ENCODE assay signal across 20 mouse cellular contexts in the genomic region with DNA sequence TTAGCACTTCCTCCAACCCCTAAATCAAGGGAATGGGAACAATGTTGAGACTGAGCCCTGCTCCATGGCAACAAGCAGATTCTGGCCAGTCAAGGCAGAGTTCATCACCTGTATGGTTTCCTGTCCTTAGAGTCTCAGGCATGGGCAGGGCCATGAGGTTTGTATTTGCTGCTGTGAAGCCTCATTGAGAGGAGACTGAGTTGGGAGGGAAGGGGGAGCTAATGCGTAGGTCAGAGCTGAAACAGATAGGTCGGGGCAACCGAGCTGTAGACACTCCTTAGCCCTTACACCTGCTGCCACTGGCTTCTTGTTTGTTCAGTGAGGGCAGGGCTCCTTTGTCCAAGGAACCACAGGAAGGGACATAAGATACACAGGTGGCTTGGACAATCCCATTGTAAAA. TPM values are rescaled to one million over a fixed set of nuclear protein-coding genes. Genes with fewer than 3 reads are reported as not detected.
A peak's percentile ranks its signal among the peaks of the same experiment; 100 is the strongest.
DNase-seq lines count a peak whose midpoint lies in the region; TF ChIP-seq lines count a peak whose summit lies in the region.
"Had no signal": no experiment of that assay in that cellular context is flagged by ENCODE, and none has a peak within 500 bp of the region (broad histone marks: within the 10 kb centered on the region; RNA-seq: fewer than 3 reads in every experiment).

No protein-coding gene starts in this region.

- DNase-seq in cerebellum, adult 2 months: no peak
- DNase-seq in cerebellum, postnatal 36 days: no peak
- DNase-seq in ES-CJ7 (ENCODE audit: low read depth, low spot score) (peak; percentile 62), R1 (ENCODE audit: low read depth, low spot score) (peak; percentile 78), ZHBTc4 (ENCODE audit: low read depth, low spot score) (peak; percentile 51)
- no peak for DNase-seq in right cerebral cortex, postnatal 10 days (ENCODE audit: low spot score in 2 of 2)
- DNase-seq in urinary bladder, adult 2 months (ENCODE audit: low spot score): no peak
- DNase-seq in gastrocnemius, adult 8-10 months (ENCODE audit: low spot score in 2 of 2): no peak
- DNase-seq: adrenal gland, adult 2 months; adrenal gland, adult 8-10 months; adrenal gland, postnatal 10 days; adrenal gland, postnatal 14 days; adrenal gland, postnatal 25 days; adrenal gland, postnatal 36 days; B cell, adult 2 months; cerebellum, adult 11 months; cerebellum, adult 11-12 months; cerebellum, adult 18-20 months; cerebellum, adult 8-10 months; cerebellum, adult 9-10 months had no signal

- peak overlapping the region; percentile 19; the same call in 1 of the 2 replicates for H3K27ac ChIP-seq in cerebellum, adult 2 months (ENCODE audit: insufficient read depth, low read length)

- H3K27me3 ChIP-seq in cerebellum, adult 2 months (ENCODE audit: control insufficient read depth, insufficient read depth, low read length): no peaks in the 10 kb centered on the region

- no peak overlapping the region for H3K4me3 ChIP-seq in cerebellum, adult 2 months (replicated peaks; ENCODE audit: insufficient read depth, low read depth, low read length)

- no peak for TF ChIP-seq CTCF in cerebellum, adult 2 months (IDR thresholded peaks at IDR 0.05; ENCODE audit: borderline replicate concordance, insufficient read depth, low read depth, low read length)

- WGBS in cerebellum, adult 2 months: 73% methylated on average over 3 of the region's 3 CpGs

- TF ChIP-seq POLR2A in cerebellum, adult 2 months (IDR thresholded peaks at IDR 0.05; ENCODE audit: borderline replicate concordance, insufficient read depth, low read length): no peak

- peaks cover 75% of the 10 kb centered on the region for H3K4me1 ChIP-seq in cerebellum, adult 2 months (ENCODE audit: control insufficient read depth, insufficient read depth, low read length)

RNA-seq across cellular contexts. Expression of a gene that starts 36.2 kb away (rescaled TPM):
- 220 and 260 TPM in 2 replicates for polyA plus RNA-seq in cerebellum, adult 2 months (2012; rRNA removed)
- polyA plus RNA-seq in urinary bladder, adult 2 months (2012; rRNA removed): 5.0 and 6.7 TPM in 2 replicates
- 1 to 10 TPM; 2.2 to 4.6 (median 3.1) TPM for total RNA-seq in gastrocnemius, adult 8-10 months (2022)

Comparison
In these comparisons a context has a peak if more than half of its experiments do, and no peak if none do; other contexts are left out.
1. DNase-seq: peak in ES-CJ7 (single experiment), R1 (single experiment) and ZHBTc4 (single experiment); none in cerebellum, adult 2 months (0 of 2), cerebellum, postnatal 36 days (0 of 2), right cerebral cortex, postnatal 10 days (0 of 2), urinary bladder, adult 2 months (single experiment) and gastrocnemius, adult 8-10 months (0 of 2).
2. RNA of a gene that starts 36.2 kb away (polyA plus RNA-seq): 220 to 260 TPM in cerebellum, adult 2 months; 5.0 to 6.7 TPM in urinary bladder, adult 2 months; every median in the first group is over 10 times any median in the second.